Mouse (Mus musculus) kidney, postnatal 14 days (tissue): ENCODE results near the gene Shprh.
"Not testable (repeated sequence)": the region's sequence is repeated elsewhere in the genome, so short reads cannot be mapped to it uniquely, and the experiment has no call there.

Experiments used
- DNase-seq: peaks from one replicate; pipeline ENCODE4 v3.0.0; 2022; ENCODE audit warnings: mixed read lengths

The Shprh gene

GRCm38 (mm10) chr10:11148884-11149741 is at the start of gene Shprh:
Gene Shprh (plus strand): TSS chr10:11149427.
- DNase-seq = peak; percentile 99

- DNase-seq = no peak
These were observed 27.4 kb upstream of the Shprh start for GRCm38 (mm10) chr10:11121781-11122180.

GRCm38 (mm10) chr10:11145580-11145979 is 3.6 kb upstream of the Shprh start:
- DNase-seq = no peak

GRCm38 (mm10) chr10:11148446-11148845 is 781 bp upstream of the Shprh start:
- no peak for DNase-seq

- no peak for DNase-seq
These were observed 507 bp downstream of the Shprh start for GRCm38 (mm10) chr10:11149742-11150125.

GRCm38 (mm10) chr10:11151644-11152043 is 2.4 kb downstream of the Shprh start:
- DNase-seq = no peak

- no peak for DNase-seq
These were observed 7.8 kb downstream of the Shprh start for GRCm38 (mm10) chr10:11157039-11157438.

GRCm38 (mm10) chr10:11164537-11164936 is 15.3 kb downstream of the Shprh start:
- no peak for DNase-seq

- DNase-seq = no peak
These were observed 21.0 kb downstream of the Shprh start for GRCm38 (mm10) chr10:11170252-11170651.

GRCm38 (mm10) chr10:11171615-11172014 is 22.4 kb downstream of the Shprh start:
- no peak for DNase-seq

- no peak for DNase-seq
These were observed 23.3 kb downstream of the Shprh start for GRCm38 (mm10) chr10:11172519-11172918.

- DNase-seq = no peak
These were observed 26.7 kb downstream of the Shprh start for GRCm38 (mm10) chr10:11175801-11176482.

- DNase-seq = no peak
These were observed 30.9 kb downstream of the Shprh start for GRCm38 (mm10) chr10:11180077-11180476.

- DNase-seq = no peak
These were observed 48.1 kb downstream of the Shprh start for GRCm38 (mm10) chr10:11197341-11197740.

GRCm38 (mm10) chr10:11198346-11198745 is 49.1 kb downstream of the Shprh start:
- DNase-seq = no peak

- DNase-seq = no peak
These were observed 50.8 kb downstream of the Shprh start for GRCm38 (mm10) chr10:11199980-11200379.

GRCm38 (mm10) chr10:11205883-11206282 is 56.7 kb downstream of the Shprh start:
- DNase-seq = not testable (repeated sequence)

- no peak for DNase-seq
These were observed 59.4 kb downstream of the Shprh start for GRCm38 (mm10) chr10:11208670-11209069.

GRCm38 (mm10) chr10:11212003-11212402 is 62.8 kb downstream of the Shprh start:
- peak; percentile 34 for DNase-seq

- no peak for DNase-seq
These were observed 77.2 kb downstream of the Shprh start for GRCm38 (mm10) chr10:11226442-11226841.

GRCm38 (mm10) chr10:11229545-11230178 is 80.4 kb downstream of the Shprh start:
- no peak for DNase-seq

- DNase-seq = no peak
These were observed 84.0 kb downstream of the Shprh start for GRCm38 (mm10) chr10:11233208-11233607.

- DNase-seq = not testable (repeated sequence)
These were observed 93.8 kb downstream of the Shprh start for GRCm38 (mm10) chr10:11242988-11243387.

- DNase-seq = no peak
These were observed 99.0 kb downstream of the Shprh start for GRCm38 (mm10) chr10:11248210-11248609.
